Mouse (Mus musculus): ENCODE data around the gene Trim13.

DNA sequence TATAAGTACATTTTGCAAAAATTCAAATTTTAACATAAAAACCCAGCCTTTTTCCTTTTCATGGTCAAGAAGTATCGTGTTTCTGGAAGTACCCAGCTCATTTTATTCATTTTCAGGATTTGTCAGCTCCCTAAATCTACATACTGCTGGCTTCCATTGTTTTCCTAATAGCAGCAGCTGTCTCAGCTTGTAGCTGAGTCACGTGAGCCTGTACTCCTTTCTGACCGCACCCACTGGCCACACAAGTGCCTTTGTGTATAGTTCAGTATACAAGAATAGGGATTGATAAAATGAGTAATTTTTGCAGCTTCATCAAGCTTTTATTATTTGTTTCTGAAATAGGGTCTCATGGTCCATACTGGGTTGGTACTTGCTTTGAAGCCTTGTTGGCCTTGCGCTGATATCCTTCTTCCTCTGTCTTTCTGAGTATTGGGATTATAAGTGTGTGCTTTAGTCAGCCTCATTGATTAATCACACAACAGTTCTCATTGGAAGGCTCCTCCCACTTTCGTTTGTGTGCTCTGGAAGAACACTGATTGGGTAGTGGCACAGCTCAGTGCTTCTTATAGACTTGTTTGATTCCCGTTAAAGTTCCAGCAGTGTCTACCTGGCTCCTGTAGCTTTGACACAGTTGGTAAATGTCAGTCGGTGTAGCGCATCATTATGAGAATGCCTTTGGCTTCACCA, 5.2 kb downstream of the Trim13 start:
- no peak for TF ChIP-seq CTCF (IDR thresholded peaks at IDR 0.05; ENCODE audit: low read depth, low read length)
- no peak for TF ChIP-seq POLR2A (IDR thresholded peaks at IDR 0.05; ENCODE audit: extremely low read depth, insufficient read depth, low read length)
